Mouse (Mus musculus) embryonic facial prominence, embryonic 14.5 days (tissue): ENCODE results near the gene Atxn1. TPM values are rescaled to one million over a fixed set of nuclear protein-coding genes. Genes with fewer than 3 reads are reported as not detected.

Experiments used
- ATAC-seq: fragments of 200-750 bp; cut with Nextera tagmentation; 2 replicates; pipeline ENCODE4 v1.8.0; 2017; ENCODE audit warnings: low read depth, moderate number of reproducible peaks, moderate TSS enrichment
- DNase-seq: peaks from one replicate; pipeline ENCODE4 v3.0.0-alpha.2; 2015; ENCODE audit warnings: low spot score
- H3K27ac ChIP-seq: fragments of 300-500 bp; sonication (generic); replicated peaks from 2 replicates; pipeline ENCODE4 v1.5.1; 2014; ENCODE audit warnings: low read depth, mild to moderate bottlenecking, low read length, moderate library complexity
- H3K27me3 ChIP-seq: fragments of 300-500 bp; sonication (generic); replicated peaks from 2 replicates; pipeline ENCODE4 v1.6.1; 2014; ENCODE audit warnings: low read length; ENCODE audit not compliant: control insufficient read depth, insufficient read depth
- H3K36me3 ChIP-seq: fragments of 300-500 bp; sonication (generic); 2 replicates; pipeline ENCODE4 v1.6.1; 2014; ENCODE audit warnings: low read length, mixed read lengths; ENCODE audit not compliant: control insufficient read depth, insufficient read depth
- H3K4me1 ChIP-seq: fragments of 300-500 bp; sonication (generic); 2 replicates; pipeline ENCODE4 v1.6.1; 2014; ENCODE audit warnings: antibody characterized with exemption, low read length; ENCODE audit not compliant: control insufficient read depth, insufficient read depth
- H3K4me2 ChIP-seq: fragments of 300-500 bp; sonication (generic); 2 replicates; pipeline ENCODE4 v1.6.1; 2014; ENCODE audit warnings: low read depth, mild to moderate bottlenecking, low read length, moderate library complexity, mixed read lengths
- H3K4me3 ChIP-seq: fragments of 300-500 bp; sonication (generic); 2 replicates; pipeline ENCODE4 v1.5.1; 2014; ENCODE audit warnings: low read depth, mild to moderate bottlenecking, low read length
- H3K9ac ChIP-seq: fragments of 300-500 bp; sonication (generic); 2 replicates; pipeline ENCODE4 v1.6.1; 2014; ENCODE audit warnings: low read depth, mild to moderate bottlenecking, low read length, moderate library complexity, mixed read lengths
- H3K9me3 ChIP-seq: fragments of 300-500 bp; sonication (generic); 2 replicates; pipeline ENCODE4 v1.6.1; 2016; ENCODE audit warnings: low read length; ENCODE audit not compliant: control insufficient read depth
- WGBS: fragments of 180-500 bp; shearing (Covaris S2); extraction: QIAGEN DNeasy Blood & Tissue Kit; methylation state at CpG from one replicate; pipeline ENCODE4 v1.1.7; 2014; 5-methylcytosine and 5-hydroxymethylcytosine counted together
- polyA plus RNA-seq: library from polyadenylated mRNA; unstranded; fragments of >200 nt; fragmentation: Nextera tagmentation; extraction: Ambion mirVana; gene quantifications from 2 replicates; pipeline ENCODE4 v1.2.1, GENCODE M21; 2014

The Atxn1 gene
- polyA plus RNA-seq, 1 experiment from 2014 or later = 3.6 TPM

DNA sequence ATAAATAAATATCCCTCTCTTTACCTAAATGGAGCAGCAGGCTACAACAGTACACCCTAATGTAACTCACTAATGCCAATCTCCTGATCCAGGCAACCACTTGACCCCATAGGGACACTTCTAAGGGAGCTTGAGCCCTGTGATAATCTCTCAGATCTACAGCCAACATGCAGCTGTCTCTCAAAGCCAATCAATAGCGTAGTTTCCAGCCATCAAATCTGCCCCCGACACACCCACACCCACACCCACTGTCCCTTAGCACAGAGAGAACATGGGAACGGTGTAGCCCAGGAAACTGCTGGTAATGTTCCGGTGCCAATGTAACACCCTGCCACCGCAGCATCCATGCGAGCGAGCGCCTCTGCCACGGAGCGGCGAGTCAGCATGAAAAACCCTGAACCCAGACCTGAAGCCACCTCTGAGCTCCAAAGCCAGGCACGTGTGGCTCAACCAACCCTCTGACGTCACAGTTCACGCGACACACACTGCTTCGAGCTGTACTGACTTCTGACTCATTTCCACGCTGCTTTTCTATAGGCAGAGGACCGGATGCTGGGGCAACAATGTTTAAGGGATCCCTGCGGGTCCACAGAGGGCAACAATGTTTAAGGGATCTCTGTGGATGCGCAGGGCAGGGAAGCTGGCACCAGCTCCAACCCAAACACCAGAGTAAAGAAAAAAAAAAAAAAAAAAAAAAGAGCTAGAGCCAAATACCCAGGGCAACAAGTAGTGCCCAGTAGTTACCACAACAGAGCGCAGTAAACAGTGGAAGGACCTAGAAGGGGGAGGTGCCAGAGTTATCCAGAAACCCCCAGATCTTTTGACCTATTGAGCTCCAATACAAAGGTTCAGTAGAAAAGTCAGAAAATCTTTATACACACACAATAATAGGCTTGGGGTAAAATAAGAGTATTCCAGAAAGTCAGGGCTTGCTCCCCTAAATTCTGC is 47.5 kb downstream of the Atxn1 start:
- H3K9ac ChIP-seq = no peak overlapping the region
- H3K4me1 ChIP-seq = peaks cover 9% of the 10 kb centered on the region
- DNase-seq (no peak), ATAC-seq (no peak)
- 91% methylated on average over 21 of the region's 21 CpGs for WGBS
- H3K9me3 ChIP-seq = no peaks in the 10 kb centered on the region
- H3K36me3 ChIP-seq = no peaks in the 10 kb centered on the region
- no peak overlapping the region for H3K4me3 ChIP-seq
- no peak overlapping the region for H3K4me2 ChIP-seq
- H3K27ac ChIP-seq = no peak overlapping the region
- no peaks in the 10 kb centered on the region for H3K27me3 ChIP-seq

DNA sequence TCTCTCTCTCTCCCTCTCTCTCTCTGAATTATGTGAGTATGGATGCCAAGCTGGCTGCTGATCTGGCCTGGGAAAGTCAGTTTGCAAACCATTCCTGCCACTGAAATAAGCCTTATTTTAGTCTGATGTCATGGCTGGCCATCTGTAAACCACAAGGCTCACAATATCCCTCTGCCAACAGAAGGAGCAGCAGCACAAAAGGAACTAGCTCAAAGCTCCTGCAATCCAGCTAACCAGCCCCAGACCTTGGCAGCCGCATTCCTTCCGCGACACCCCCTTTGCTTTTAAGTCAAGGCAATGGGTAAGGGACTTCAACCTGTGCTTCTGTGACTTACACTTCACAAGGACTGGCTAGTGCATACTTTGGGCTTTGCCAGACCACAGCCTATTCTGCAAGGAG is 48.9 kb downstream of the Atxn1 start:
- no peak overlapping the region for H3K9ac ChIP-seq
- no peak for DNase-seq
- H3K9me3 ChIP-seq = no peaks in the 10 kb centered on the region
- H3K27ac ChIP-seq = no peak overlapping the region
- H3K4me3 ChIP-seq = no peak overlapping the region
- H3K36me3 ChIP-seq = no peaks in the 10 kb centered on the region
- WGBS = 83% methylated on average over 3 of the region's 3 CpGs
- peaks cover 5% of the 10 kb centered on the region; the same call in 1 of the 2 replicates for H3K4me1 ChIP-seq
- no peak for ATAC-seq
- no peaks in the 10 kb centered on the region for H3K27me3 ChIP-seq
- no peak overlapping the region for H3K4me2 ChIP-seq

DNA sequence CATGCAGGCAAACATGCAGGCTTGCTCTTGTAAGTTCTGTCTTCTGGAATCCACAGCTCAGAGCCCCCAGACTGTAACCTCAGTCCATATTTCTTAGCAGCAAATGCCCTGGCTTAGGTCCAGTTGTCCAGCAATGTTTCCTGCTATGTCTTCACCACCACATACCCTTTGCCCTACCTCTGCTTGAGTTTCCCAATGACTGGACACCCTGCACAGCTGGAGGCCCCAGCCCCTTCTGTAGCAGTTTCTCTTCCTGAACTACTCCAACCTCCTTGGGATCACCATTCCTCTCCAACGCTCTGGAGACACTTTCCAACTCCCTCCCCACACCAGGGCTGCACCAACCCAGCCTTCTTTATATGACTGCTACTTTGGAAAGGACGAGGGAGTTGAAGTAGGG is 49.8 kb downstream of the Atxn1 start:
- DNase-seq (no peak), ATAC-seq (no peak)
- Histone ChIP-seq H3K9me3 (no peaks in the 10 kb centered on the region), H3K36me3 (no peaks in the 10 kb centered on the region), H3K27ac (no peak overlapping the region), H3K27me3 (no peaks in the 10 kb centered on the region), H3K4me3 (no peak overlapping the region), H3K4me1 (peaks cover 5% of the 10 kb centered on the region; the same call in 1 of the 2 replicates), H3K4me2 (no peak overlapping the region), H3K9ac (no peak overlapping the region)
- 60% methylated on average over 2 of the region's 2 CpGs for WGBS

DNA sequence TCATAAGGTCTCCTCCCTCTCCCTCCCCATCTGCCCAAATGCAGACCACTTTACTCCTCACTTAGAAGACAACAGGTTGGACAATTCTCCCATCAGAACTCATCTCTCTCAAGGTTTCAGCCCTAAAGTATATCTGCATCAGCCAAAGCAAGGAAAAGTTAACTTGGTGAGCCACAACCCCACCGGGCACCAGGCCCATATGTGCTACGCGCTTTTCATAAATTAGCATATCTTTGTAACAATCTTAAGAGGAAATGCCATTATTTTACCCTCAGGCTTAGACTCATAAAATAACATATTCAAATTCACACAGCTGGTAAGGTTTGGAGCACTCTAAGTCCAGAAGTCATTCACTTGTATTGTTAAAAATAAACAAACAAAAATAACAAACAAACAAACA is 50.7 kb downstream of the Atxn1 start:
- H3K36me3 ChIP-seq = no peaks in the 10 kb centered on the region
- 58% methylated on average over 3 of the region's 3 CpGs for WGBS
- H3K4me2 ChIP-seq = no peak overlapping the region
- H3K27ac ChIP-seq = no peak overlapping the region
- no peak for DNase-seq
- no peak for ATAC-seq
- H3K9me3 ChIP-seq = no peaks in the 10 kb centered on the region
- H3K9ac ChIP-seq = no peak overlapping the region
- peaks cover 5% of the 10 kb centered on the region; the same call in 1 of the 2 replicates for H3K4me1 ChIP-seq
- H3K27me3 ChIP-seq = no peaks in the 10 kb centered on the region
- no peak overlapping the region for H3K4me3 ChIP-seq

DNA sequence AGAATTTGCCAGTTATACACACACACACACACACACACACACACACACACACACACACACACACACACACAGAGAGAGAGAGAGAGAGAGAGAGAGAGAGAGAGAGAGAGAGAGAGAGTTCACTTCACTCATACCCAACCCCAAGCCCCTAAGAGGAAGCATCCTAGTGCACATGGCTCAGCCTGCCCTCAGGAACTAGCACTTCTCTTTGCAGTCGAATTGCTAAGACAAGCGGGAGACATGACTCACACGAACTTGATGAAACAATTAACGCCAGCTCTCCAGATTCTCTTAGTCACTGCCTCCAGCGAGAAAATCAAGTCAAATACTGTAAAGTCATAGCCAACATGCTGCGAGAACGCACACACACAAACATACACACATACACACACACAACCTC is 53.0 kb downstream of the Atxn1 start:
- no peaks in the 10 kb centered on the region for H3K9me3 ChIP-seq

DNA sequence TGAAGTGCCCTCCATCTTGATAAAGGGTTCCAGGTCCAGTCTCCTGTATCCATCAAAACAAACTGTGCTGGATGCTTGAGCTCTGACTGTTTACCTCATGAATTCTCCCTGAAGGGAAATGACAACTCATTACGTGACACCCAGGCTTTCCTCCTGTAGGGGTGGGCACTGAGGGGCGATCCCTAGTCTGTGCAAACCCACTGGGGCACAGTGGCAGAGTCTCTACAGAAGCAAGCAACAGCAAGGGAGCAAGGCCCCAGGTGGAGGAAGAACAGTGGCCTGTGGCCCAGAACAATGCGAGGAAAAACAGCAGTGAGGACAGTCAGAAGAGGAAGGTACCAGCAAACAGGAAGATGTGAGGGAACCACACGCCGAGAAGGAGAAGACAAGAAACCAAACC is 53.7 kb downstream of the Atxn1 start:
- Histone ChIP-seq H3K4me3 (no peak overlapping the region), H3K4me1 (peaks cover 8% of the 10 kb centered on the region; the same call in 1 of the 2 replicates)
- 86% methylated on average over 5 of the region's 5 CpGs for WGBS

More for the DNA sequence above, 53.0 kb downstream of the Atxn1 start:
- H3K9ac ChIP-seq = no peak overlapping the region
- no peaks in the 10 kb centered on the region for H3K27me3 ChIP-seq
- H3K4me2 ChIP-seq = no peak overlapping the region
- 69% methylated on average over 7 of the region's 7 CpGs for WGBS
- no peak overlapping the region for H3K27ac ChIP-seq
- ATAC-seq = no peak
- H3K4me3 ChIP-seq = no peak overlapping the region
- H3K4me1 ChIP-seq = peaks cover 5% of the 10 kb centered on the region; the same call in 1 of the 2 replicates
- no peaks in the 10 kb centered on the region for H3K36me3 ChIP-seq
- DNase-seq = no peak

DNA sequence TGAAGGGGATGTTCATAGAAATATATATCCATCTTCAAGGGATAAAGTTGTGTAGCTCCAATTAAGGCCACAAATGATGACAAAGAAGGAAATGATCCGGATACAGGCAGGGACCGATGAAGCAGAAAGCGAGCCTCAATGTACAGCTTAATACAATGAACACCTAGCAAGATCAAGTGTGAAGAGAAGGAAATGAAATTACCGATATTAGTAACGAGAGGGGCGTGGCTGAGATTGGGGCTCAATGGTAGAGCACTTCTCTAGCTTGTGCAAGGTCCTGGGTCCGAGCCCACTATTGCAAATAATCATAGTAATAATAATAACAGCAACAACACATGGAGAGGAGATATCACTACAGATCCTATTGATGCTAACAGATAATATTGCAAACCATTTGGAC is 54.5 kb downstream of the Atxn1 start:
- 91% methylated on average over 7 of the region's 7 CpGs for WGBS
- H3K36me3 ChIP-seq = no peaks in the 10 kb centered on the region
- H3K9ac ChIP-seq = no peak overlapping the region
- H3K4me3 ChIP-seq = no peak overlapping the region
- DNase-seq (no peak), ATAC-seq (no peak)
- no peaks in the 10 kb centered on the region for H3K9me3 ChIP-seq
- H3K27me3 ChIP-seq = no peaks in the 10 kb centered on the region
- no peak overlapping the region for H3K4me2 ChIP-seq
- 0 out of 2 replicates have a peak, but pooled peaks cover 7% of the 10 kb centered on the region for H3K4me1 ChIP-seq
- no peak overlapping the region for H3K27ac ChIP-seq

More for the DNA sequence above, 53.7 kb downstream of the Atxn1 start:
- Histone ChIP-seq H3K9ac (no peak overlapping the region), H3K9me3 (no peaks in the 10 kb centered on the region), H3K4me2 (no peak overlapping the region), H3K27me3 (no peaks in the 10 kb centered on the region), H3K36me3 (no peaks in the 10 kb centered on the region), H3K27ac (no peak overlapping the region)
- ATAC-seq (no peak), DNase-seq (no peak)

DNA sequence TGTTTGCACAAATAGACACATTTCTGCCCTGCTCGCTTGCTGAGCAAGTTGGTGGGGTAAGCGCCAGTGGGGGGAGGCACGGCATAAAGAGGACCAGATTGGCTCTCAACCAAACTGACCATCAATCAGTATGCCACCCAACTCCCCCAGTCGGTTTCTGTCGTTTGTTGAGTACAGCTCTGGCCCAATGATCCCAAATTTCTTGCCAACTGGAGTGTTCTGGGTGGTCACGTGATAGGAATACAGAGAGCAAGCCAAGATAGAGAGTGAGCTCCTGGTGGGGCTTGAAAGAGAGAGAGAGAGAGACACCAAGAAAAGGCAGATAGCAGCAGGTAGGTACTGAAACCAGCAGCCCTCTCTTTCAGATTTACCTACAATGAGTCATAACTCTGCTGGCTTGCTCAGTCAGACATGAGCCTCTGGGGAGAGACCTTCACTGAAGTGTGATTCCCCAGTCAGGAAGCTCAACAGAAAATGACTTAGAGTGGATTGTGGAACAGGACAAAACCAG is 57.6 kb downstream of the Atxn1 start:
- Histone ChIP-seq H3K9ac (no peak overlapping the region), H3K27me3 (no peaks in the 10 kb centered on the region), H3K4me2 (no peak overlapping the region), H3K9me3 (no peaks in the 10 kb centered on the region), H3K27ac (no peak overlapping the region), H3K4me1 (peaks cover 23% of the 10 kb centered on the region), H3K4me3 (no peak overlapping the region), H3K36me3 (no peaks in the 10 kb centered on the region)
- WGBS = 67% methylated on average over 6 of the region's 6 CpGs
- ATAC-seq (no peak), DNase-seq (no peak)
